Mouse (Mus musculus) left cerebral cortex, adult 18-20 months (tissue): ENCODE results near the gene Pax1. TPM values are rescaled to one million over a fixed set of nuclear protein-coding genes. Genes with fewer than 3 reads are reported as not detected.

ENCODE experiments used
- DNase-seq, 2 experiments: peaks; one replicate each; pipeline ENCODE4 v3.0.0; 2021 to 2022; ENCODE audit warnings: low spot score in 2 of 2, mixed read lengths in 1 of 2
- total RNA-seq, 2 experiments: library from RNA; stranded (reverse); gene quantifications; 2 replicates each; pipeline ENCODE4 v1.2.3; 2021

Pax1 gene
- total RNA-seq, 2 experiments from 2014 or later = 0.12 TPM; not detected in 1

DNA sequence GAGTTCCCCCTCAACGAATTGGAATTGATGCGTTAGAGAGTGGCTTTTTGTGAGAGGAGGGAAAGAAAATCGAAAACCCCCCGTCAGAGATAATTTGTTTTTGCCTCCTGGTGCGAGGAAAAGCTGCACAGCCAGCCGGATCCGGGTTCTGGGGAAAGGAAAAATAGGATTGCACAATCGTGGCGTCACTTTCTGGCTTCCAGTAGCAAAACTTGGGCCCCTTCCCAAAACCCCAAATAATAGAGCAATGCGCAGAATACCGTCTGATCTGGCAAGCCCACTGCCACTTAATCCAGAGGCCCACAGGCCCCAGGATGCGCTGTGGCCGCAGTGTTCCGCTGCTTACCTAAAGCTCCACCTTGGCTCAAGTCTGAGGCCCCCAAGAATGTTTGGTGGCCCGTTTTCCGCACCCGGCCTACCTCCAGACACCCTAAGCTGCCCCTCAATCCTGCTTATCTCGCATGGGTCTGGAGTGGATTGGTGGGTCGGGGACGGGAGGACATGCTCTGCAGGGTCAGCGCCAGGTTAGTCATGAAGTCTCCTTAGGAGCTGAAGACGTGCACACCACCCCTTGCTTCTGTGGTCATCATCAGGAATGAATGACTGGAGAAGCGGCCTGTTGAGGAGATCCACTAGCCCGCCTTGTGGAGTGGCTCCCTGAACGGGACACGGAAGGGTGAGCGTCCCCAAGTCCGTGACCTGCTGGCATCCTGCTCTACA lies 11.4 kb downstream of the Pax1 start:
- no peak for DNase-seq

DNA sequence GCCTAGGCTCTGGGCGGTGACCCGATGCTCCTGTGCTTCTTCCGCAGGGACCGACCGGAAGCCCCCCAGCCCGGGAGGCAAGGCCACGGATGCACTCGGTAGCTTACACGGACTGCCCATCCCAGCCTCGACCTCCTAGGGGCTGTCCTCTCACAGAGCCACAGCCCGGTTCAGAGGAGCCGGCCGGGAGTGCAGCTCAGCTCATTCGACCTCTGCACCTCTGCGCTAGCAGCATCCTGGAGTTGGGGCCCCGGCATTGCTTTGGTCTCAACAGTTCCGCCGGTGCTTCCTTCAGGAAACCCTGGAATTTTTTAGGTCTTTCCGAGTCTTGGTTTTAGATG lies 11.9 kb downstream of the Pax1 start:
- no peak for DNase-seq

DNA sequence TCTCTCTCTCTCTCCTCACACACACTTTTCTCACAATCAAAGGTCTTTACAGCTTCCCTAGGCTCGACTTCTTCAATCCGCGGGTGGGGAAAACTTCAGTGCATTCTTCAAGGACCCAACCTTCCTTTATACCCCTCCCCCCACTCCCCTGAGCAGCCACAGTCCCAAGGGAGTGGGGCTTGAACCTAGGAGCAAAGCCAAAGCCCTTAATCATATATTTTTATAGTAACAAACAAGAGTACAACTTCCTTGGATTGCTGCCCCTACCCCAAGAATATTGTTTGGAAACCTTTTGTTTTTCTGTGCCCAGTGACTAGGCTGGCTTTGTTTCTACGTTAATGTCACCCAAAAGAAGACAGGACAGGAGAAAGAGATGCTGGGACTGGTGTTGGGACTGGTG lies 12.5 kb downstream of the Pax1 start:
- no peak for DNase-seq

DNA sequence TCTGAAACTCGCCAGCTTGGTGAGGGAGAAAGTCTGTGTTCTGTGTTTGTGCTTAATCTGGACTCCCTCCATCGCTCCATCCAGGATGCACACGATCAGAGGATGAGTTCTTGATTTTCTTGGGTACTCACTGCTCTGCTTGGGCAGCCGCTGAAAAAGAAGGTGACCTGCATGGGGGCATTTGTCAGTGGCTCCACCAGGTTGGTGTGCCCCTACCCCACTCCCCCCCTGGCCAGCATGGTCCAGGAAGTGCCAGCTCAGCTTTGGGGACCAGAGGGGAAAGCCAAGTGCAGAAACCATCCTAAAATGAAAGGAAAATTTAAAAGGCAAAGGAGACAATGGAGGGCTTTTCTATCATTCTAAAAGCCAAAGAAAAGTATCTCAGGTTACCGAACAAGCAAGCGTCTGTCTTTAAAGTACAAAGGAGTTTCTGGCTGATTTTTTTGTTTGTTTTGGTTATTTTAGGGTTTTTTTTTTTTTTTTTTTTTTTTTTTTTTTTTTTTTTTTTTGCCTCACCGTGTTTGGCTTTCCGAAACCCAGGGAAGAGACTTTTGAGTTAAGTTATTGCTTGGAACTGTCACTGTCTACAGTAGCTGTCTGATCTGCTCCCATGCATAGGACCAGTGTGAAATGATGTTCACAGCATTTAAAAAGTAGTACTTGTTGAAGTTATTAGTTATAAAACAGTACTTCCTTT lies 13.4 kb downstream of the Pax1 start:
- no peak for DNase-seq

DNA sequence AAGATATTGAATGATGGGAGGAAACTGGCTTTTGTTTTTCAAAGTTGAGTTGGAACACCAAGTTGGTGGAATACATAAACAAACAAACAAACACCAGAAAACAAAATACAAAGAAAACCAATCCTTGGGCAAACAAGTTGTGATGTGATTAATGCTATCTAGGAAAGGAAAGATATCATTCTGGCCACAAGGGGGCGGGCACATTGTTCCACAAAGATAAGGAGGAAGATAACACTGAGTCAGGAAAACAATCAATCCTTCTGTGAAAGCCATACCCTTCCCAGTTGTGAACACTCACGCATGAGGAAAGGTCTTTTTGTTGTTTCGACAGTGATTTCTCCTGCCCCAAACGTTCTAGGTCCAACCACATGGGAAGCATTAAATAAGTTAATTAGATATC lies 17.2 kb downstream of the Pax1 start:
- DNase-seq = peak in 1 of 2 experiments; percentile 73

DNA sequence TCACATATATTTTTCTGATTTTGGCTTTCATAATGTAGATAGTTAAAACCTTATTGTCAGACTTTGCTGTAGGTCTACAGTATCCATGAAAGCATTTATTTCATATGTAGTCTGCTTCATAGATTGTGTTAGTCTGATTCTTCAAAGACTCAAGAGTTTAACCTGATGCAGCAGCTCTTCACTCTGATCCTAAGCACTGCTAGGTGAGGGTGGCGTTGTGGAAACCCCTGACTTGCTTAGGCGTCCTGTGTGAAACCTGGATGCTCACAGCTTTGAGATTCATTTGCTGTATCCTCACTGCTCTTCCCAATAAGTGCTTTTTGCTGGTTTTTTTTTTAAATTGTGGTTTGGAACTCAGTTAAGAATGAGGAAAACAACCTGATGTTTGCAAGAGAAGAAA lies 21.6 kb downstream of the Pax1 start:
- no peak for DNase-seq

DNA sequence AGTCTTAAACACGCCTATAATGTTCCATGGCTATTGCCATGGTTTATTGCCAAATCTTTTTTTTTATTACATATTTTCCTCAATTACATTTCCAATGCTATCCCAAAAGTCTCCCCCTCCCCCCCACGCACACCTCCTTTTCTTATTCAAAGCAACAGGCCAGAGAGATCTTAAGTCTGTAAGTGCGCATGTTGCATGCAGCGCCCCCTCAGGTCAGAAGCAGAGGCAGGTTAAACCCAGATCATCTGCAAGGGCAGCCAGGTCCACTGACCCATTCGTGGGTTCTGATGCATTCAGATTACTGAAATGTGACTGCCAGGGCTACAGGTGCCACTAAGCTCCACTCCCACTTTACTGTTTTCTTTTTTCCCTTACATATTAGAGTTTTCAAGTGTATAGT lies 25.2 kb downstream of the Pax1 start:
- no peak for DNase-seq

DNA sequence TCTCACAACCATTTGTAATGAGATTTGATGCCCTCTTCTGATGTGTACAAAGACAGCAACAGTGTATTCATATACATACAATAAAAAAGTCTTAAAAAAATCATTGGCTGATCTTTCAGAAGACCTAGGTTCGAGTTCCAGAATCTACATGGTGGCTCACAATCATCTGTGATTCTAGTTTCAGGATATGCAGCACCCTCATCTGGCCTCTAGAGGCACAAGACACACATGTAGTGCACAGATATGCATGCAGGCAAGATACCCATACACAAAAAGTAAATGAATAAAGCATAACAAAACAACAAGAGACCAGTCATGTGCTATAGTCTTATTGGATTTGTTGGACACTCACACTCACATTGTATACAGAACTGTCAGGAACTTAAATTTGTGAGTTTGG lies 47.6 kb downstream of the Pax1 start:
- DNase-seq = no peak

DNA sequence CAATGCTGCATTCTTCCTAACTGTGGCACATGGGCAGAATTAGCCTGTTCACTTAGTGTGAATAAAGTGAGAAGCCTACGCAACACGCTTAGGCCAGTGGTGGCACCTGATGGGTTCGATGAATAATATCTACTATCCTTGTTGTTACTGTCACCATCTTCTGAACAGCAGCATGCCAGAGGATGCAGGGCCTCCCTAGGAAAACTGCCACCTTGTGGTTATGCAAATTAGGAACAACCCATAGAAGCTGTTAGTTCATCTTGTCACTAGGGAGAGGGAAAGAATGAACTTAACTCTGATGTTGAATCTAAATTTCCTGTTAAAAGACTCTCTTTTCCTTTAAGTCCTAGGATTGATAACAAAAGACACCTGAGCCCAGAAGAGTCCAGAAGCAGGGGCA lies 53.3 kb downstream of the Pax1 start:
- DNase-seq = no peak

DNA sequence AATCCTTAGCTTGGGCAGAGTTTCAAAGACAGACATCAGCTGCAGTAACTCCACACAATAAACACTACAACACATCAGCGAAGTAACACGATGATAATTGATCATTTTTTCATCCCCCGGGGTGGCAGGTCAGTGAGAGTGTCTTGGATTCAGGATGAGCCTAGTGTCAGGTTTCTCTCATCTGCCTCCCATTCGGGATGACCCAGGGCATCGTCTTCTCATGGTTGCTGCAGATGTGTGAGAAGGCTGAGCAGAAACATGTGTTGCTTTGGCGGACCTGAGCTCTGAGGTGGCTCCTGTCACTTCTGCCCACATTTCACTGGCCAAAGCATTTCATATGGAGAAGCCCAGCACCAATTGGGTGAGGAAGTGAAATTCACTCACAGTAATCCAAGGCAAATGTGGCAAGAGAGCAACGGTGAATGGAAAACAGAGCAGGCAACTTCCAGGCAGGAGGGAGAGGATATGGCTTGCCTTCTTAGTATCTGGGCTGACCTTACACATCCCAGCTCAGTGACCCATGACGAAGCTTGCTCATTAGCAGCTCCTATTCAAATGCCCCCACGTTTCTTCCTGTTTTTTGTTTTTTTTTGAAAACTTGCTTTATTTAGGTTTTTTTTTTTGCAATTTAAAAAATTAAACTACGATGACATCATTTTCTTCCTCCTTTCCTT lies 63.0 kb downstream of the Pax1 start:
- no peak for DNase-seq

DNA sequence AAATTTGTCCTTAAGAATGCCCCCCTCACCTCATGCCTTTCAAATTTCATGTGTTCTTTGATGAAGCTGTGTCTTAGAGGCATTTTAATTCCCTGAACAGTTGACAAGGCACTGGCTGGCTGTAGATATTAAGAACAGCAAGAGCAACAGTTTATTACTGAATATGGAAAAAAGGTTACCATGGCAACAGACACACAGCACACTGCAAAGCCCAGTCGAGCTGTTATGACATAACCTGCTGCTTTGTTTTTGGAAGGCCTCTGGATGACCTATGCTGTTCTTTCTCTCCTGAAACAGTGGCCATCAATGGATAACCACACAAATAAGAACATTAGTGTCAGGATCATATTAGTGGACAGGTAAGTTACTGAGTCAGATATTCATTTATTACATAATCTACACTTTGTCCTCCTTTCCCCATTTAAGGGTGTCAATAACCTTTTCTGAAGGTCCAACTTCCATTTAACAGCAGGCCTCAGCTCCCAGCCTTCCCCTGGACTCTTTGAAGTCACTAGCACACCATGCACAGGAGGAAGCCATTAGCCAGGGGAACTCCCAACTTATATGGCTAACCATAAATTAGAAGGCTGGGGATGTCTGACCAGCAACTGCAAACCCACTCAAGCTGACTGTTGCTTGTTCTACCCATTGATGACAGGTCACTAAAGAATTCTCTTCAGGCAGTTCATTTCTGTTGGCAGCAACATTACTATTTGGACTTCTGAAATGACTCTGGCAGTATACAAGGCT lies 68.1 kb downstream of the Pax1 start:
- no peak for DNase-seq

DNA sequence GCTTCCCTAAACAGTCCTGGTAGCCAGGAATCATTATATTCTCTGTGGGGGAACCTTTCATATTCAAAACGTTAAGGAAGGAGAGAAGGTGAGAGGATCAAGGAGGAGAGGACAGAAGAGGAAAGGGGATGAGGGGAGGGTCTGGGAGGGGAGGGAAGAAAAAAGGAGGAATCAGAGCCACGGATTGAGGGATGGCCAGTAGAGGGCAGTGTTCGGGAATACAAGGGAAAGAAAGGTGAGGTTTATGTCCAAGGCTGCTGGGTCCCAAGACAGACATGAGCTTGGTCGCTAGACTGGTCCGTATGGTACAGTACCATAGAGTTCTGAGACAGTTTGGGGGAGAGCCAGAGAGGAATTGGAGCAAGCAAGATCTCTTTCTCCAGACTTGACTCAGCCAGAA lies 71.4 kb downstream of the Pax1 start:
- DNase-seq = peak; percentile 19 to 41

Other genes with a start within 250 kb of the Pax1 start
- 1 to 10 TPM; 4.2 to 4.5 TPM for gene Nkx2-2, start 167.7 kb upstream of the Pax1 start, total RNA-seq